Mouse (Mus musculus) spleen, adult 2 months (tissue): ENCODE data around the gene Rnf123. TPM values are rescaled to one million over a fixed set of nuclear protein-coding genes. Genes with fewer than 3 reads are reported as not detected.
A peak's percentile ranks its signal among the peaks of the same experiment; 100 is the strongest.

ENCODE experiments used
- DNase-seq, 2 experiments: peaks; one replicate each; pipeline versions ENCODE4 v3.0.0 to v3.0.0-alpha.2; 2012 to 2021; ENCODE audit warnings: low spot score in 2 of 2, low read depth in 1 of 2
- H3K27ac ChIP-seq: fragments of 200-500 bp; 2 replicates; pipeline ENCODE4 v1.5.1; 2012; ENCODE audit warnings: low read length, inconsistent platforms; ENCODE audit not compliant: insufficient read depth
- H3K27me3 ChIP-seq: fragments of 200-500 bp; 2 replicates; pipeline ENCODE4 v1.6.1; 2012; ENCODE audit warnings: mild to moderate bottlenecking, moderate library complexity, low read length, inconsistent platforms; ENCODE audit not compliant: control insufficient read depth, insufficient read depth
- H3K36me3 ChIP-seq: fragments of 200-500 bp; 2 replicates; pipeline ENCODE4 v1.6.1; 2012; ENCODE audit warnings: mild to moderate bottlenecking, low read length, inconsistent platforms; ENCODE audit not compliant: control insufficient read depth, insufficient read depth
- H3K4me1 ChIP-seq: fragments of 200-500 bp; 2 replicates; pipeline ENCODE4 v1.6.1; 2011; ENCODE audit warnings: inconsistent platforms; ENCODE audit not compliant: control insufficient read depth, insufficient read depth, insufficient read length
- H3K4me3 ChIP-seq: fragments of 200-500 bp; 2 replicates; pipeline ENCODE4 v1.5.1; 2011; ENCODE audit warnings: mild to moderate bottlenecking, inconsistent platforms; ENCODE audit not compliant: insufficient read depth, insufficient read length; ENCODE audit errors: extremely low read depth
- CTCF ChIP-seq: fragments of 200-500 bp; IDR thresholded peaks from 2 replicates; pipeline ENCODE4 v1.5.1; 2011; ENCODE audit warnings: mild to moderate bottlenecking, inconsistent platforms; ENCODE audit not compliant: insufficient read depth, insufficient read length, insufficient replicate concordance; ENCODE audit errors: extremely low read depth
- POLR2A ChIP-seq: fragments of 200-500 bp; IDR thresholded peaks from 2 replicates; pipeline ENCODE4 v1.6.1; 2011; ENCODE audit warnings: low read depth, low read length, inconsistent platforms
- WGBS: fragments of 180-500 bp; shearing (Covaris S2); methylation state at CpG from one replicate; pipeline ENCODE4 v1.1.7; 2018; 5-methylcytosine and 5-hydroxymethylcytosine counted together
- polyA plus RNA-seq: library from polyadenylated mRNA; depleted of rRNA; stranded (reverse); fragments of >200 nt; gene quantifications from 2 replicates; pipeline ENCODE4 v1.2.3, GENCODE M21; 2012

The Rnf123 gene
- polyA plus RNA-seq, 1 experiment = 224 TPM

DNA sequence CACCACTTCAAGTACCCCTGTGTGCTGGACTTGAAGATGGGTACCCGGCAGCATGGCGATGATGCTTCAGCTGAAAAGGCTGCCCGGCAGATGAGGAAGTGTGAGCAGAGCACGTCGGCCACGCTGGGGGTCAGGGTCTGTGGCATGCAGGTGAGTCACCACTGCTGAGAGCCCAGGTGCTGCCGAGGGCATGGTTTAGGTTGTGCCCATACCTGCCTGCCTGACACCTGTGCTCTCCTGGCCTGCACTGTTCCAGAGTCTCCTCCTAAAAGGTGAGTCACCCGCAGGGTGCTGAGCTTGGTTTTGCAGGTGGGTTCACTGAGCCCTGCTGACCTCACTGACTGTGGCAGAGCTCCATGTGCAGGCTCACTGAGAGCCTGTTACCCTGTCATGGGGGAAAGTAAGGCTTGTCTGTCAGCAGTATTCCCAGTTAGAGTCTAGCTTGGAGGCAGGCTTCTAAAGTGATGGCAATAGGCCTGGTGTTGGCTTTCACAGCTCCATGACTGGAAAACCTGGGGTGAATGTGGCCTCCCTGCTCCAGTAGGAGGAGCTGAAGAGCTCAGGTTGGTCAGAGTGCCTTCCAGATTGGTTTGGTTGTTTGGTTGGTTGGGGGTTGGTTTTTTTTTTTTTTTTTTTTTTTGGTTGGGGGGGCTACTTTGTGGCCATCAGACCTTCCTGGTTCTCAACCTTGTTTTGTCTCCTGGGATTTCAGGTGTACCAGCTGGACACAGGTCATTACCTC lies 38.2 kb downstream of the Rnf123 start:
- WGBS = 90% methylated on average over 8 of the region's 8 CpGs
- DNase-seq = no peak
- Histone ChIP-seq H3K4me3 (no peak overlapping the region), H3K27me3 (no peaks in the 10 kb centered on the region), H3K4me1 (peaks cover 5% of the 10 kb centered on the region; the same call in 1 of the 2 replicates), H3K27ac (no peak overlapping the region), H3K36me3 (peaks cover 28% of the 10 kb centered on the region)
- no peak for TF ChIP-seq CTCF
- no peak for TF ChIP-seq POLR2A

DNA sequence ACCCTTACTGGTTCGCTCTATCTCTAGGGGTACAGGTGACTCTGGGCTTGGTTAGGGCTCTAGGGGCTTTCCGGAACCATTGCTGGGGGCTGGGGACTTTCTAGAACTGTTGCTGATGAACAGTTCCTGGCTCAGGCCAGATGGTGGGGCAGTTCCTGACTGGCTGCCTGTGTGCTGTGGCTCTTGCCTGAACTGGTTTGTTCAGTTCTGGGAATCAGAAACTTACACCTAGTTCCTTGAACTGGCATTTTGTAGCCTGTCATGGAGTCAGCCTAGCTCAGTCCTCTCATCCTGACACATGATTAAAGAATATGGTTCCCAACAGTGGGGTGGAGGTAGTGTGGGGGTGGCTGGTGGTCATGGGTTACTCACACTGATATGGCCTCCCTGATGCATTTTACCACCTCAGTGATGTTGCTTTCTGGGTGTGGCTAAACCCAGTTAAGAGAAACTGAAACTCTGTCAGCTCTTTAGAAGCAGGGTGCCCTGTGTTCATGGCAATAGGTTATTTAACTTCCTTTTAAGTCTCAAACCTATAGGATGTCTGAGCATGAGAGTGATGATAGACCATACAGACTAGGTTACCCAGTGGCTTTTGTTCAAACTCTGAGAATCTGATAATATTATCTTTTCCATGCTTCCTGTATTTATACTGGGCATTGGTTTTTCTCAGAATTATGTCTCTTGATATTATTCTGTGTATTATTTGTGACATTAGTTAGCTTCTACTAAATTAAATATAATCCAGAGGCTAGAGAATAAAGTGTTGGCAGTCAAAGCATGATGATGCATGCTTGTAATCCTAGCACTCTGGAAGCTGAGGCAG lies 47.6 kb downstream of the Rnf123 start:
- peaks cover 9% of the 10 kb centered on the region for H3K36me3 ChIP-seq
- H3K27ac ChIP-seq = peak overlapping the region; percentile 73
- no peak for TF ChIP-seq POLR2A
- no peak for TF ChIP-seq CTCF
- 63% methylated on average over 2 of the region's 2 CpGs for WGBS
- DNase-seq = peak; percentile 11 to 27
- no peak overlapping the region for H3K4me3 ChIP-seq
- peaks cover 7% of the 10 kb centered on the region; the same call in 1 of the 2 replicates for H3K4me1 ChIP-seq
- no peaks in the 10 kb centered on the region for H3K27me3 ChIP-seq

DNA sequence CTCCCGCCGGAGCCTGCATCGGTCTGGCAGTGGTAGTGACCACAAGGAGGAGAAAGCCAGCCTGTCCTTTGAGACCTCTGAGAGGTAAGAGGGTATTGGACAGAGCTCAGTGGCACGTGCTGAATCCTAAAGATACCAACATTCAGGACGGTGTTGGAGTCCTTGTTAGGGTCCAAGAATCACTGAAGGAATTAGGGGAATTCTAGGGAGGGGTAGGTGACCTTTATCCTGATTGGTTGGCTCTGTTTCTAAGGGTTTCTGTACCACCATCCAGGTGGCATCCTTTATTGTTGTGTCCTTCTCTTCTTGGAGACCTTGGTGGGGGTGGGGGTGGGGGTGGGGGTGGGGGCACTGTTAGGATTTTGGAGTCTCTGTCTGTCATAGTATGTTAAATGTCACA lies 51.0 kb downstream of the Rnf123 start:
- TF ChIP-seq POLR2A = no peak
- no peak for TF ChIP-seq CTCF
- 93% methylated on average over 5 of the region's 5 CpGs for WGBS
- H3K4me3 ChIP-seq = no peak overlapping the region
- H3K36me3 ChIP-seq = peaks cover 11% of the 10 kb centered on the region
- H3K27me3 ChIP-seq = no peaks in the 10 kb centered on the region
- DNase-seq = no peak
- no peak overlapping the region for H3K27ac ChIP-seq
- peaks cover 7% of the 10 kb centered on the region; the same call in 1 of the 2 replicates for H3K4me1 ChIP-seq

DNA sequence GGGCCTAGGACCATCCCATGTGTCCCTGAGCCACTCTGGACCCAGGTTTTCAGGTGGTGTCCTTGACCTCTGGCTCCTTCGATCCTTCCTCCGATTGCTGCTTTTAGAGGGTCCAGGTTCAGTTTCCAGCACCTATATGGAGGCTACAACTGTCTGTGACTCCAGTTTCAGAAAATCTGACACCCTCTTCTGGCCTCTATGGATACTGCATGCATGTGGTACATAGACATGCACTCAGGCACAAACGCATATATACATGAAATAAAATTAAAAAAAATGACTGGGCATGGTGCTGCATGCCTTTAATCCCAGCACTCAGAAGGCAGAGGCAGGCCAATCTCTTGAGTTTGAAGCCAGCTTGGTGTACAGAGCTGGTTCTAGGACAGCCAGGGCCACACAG lies 55.3 kb downstream of the Rnf123 start:
- 99% methylated on average over 3 of the region's 3 CpGs for WGBS
- Histone ChIP-seq H3K4me3 (no peak overlapping the region), H3K36me3 (peaks cover 26% of the 10 kb centered on the region), H3K27me3 (no peaks in the 10 kb centered on the region), H3K4me1 (no peaks in the 10 kb centered on the region), H3K27ac (no peak overlapping the region)
- DNase-seq = no peak
- TF ChIP-seq POLR2A = no peak
- no peak for TF ChIP-seq CTCF

DNA sequence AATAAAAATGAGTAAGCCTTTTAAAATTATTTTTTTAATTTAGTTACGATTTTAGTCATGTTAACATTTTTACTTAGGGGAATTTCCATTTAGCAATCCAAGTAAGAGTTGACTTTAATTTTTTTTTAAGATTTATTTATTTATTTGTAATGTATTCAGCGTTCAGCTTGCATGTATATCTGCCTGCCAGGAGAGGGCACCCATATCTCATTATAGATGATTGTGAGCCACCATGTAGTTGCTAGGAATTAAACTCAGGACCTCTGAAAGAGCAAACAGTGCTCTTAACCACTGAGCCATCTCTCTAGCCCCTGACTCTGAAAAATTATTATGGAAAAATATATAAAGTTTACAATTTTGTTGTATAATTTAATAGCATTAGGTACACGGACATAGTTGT lies 56.6 kb downstream of the Rnf123 start:
- 86% methylated on average over 3 of the region's 3 CpGs for WGBS
- Histone ChIP-seq H3K27me3 (no peaks in the 10 kb centered on the region), H3K4me3 (no peak overlapping the region), H3K27ac (no peak overlapping the region), H3K36me3 (peaks cover 25% of the 10 kb centered on the region), H3K4me1 (no peaks in the 10 kb centered on the region)
- no peak for DNase-seq
- no peak for TF ChIP-seq POLR2A
- TF ChIP-seq CTCF = no peak

DNA sequence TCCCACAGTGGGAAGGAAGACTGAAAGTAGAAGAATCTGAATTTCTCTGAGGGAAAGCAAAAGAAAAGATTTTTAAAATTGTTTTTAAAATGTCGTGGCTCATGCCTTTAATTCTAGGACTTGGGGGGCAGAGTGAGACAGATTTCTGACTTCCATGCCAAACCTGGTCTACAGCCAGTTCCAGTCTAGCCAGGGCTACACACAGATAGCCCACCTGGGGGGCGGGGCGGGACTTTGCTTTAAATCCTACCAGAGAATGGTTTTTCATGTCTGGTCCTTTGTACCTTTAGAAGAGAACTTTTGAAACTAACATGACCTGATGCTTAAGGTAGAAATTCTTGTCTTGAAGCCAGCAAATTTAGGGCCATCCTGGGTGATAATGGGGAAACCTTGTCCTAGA lies 59.9 kb downstream of the Rnf123 start:
- DNase-seq = no peak
- H3K27ac ChIP-seq = no peak overlapping the region
- 90% methylated on average over 3 of the region's 3 CpGs for WGBS
- no peaks in the 10 kb centered on the region for H3K27me3 ChIP-seq
- TF ChIP-seq CTCF = no peak
- TF ChIP-seq POLR2A = no peak
- H3K4me1 ChIP-seq = no peaks in the 10 kb centered on the region
- H3K4me3 ChIP-seq = no peak overlapping the region
- peaks cover 21% of the 10 kb centered on the region for H3K36me3 ChIP-seq
